Mouse (Mus musculus): ENCODE data around the gene Stap1. TPM values are rescaled to one million over a fixed set of nuclear protein-coding genes. Genes with fewer than 3 reads are reported as not detected.

The Stap1 gene
- 2.7 TPM for polyA plus RNA-seq (2014; fragmentation: Illumina TruSeq; extraction: RNeasy Lipid Tissue Mini Kit (QIAGEN cat#74804); ENCODE audit: low read depth, low replicate concordance)

DNA sequence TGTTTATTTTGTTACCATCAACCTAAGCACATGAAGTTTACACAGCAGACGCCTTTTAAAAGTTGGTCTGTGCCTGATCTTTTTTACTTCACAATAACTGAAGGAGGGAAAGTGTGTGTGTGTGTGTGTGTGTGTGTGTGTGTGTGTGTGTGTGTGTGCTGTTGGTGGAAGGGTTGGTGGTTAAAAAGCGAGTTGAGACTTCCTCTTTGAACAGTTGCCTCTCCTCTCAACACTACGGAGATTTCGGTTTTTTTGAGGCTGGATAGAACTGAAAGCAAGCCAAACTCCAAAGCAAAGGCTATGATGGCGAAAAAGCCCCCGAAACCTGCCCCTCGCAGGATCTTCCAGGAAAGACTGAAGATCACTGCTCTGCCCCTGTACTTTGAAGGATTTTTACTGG lies at the start of gene Stap1:
Gene Stap1, plus strand, starts transcription at position 209 of the 400 bp plus-strand sequence.

GRCm38 (mm10) chr5:86065101-86065875 lies 6.3 kb upstream of the Stap1 start, which contains the start of gene Cenpc1:
Cenpc1 (minus strand) TSS chr5:86065583.

Other genes with a start within 250 kb of the Stap1 start
- 50.7 TPM for gene Cenpc1, start 6.2 kb upstream of the Stap1 start, polyA plus RNA-seq (2014; fragmentation: Illumina TruSeq; extraction: RNeasy Lipid Tissue Mini Kit (QIAGEN cat#74804); ENCODE audit: low read depth, low replicate concordance)
- gene Uba6, start 101.1 kb downstream of the Stap1 start, polyA plus RNA-seq (2014; fragmentation: Illumina TruSeq; extraction: RNeasy Lipid Tissue Mini Kit (QIAGEN cat#74804); ENCODE audit: low read depth, low replicate concordance), result 65.7 TPM
- 7.6 TPM for gene Gnrhr, start 126.2 kb downstream of the Stap1 start, polyA plus RNA-seq (2014; fragmentation: Illumina TruSeq; extraction: RNeasy Lipid Tissue Mini Kit (QIAGEN cat#74804); ENCODE audit: low read depth, low replicate concordance)
- not detected for gene Tmprss11c, start 217.6 kb downstream of the Stap1 start, polyA plus RNA-seq (2014; fragmentation: Illumina TruSeq; extraction: RNeasy Lipid Tissue Mini Kit (QIAGEN cat#74804); ENCODE audit: low read depth, low replicate concordance)